Mouse (Mus musculus) urinary bladder, postnatal 4 days (tissue): ENCODE measurements around the gene Bcor.

ENCODE experiments used
- DNase-seq, 2 experiments: peaks; one replicate each; pipeline ENCODE4 v3.0.0; 2021 to 2022; ENCODE audit warnings: low spot score in 2 of 2

Gene Bcor

DNA sequence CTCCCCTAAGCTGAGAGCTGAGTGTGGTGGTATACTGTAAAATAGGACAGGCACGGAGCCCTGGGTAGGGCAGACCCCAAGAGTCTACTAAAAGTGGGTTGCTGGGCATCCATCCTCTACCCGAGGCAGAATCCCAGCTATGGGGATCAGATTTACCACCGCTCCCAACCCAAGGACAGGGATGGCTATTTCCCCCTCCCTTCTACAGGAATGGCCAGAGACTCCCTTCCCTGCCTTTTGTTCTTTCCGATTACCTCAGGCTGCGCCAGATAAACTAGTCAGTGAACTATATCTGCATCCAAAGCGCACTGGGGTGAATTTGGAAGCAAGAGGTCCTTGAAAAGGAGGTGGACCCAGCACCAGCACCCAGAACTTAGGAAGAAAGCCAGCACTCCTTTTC is 93.1 kb downstream of the Bcor start:
- DNase-seq = no peak

GRCm38 (mm10) chrX:12065782-12066181 is 94.4 kb downstream of the Bcor start:
- DNase-seq = no peak

GRCm38 (mm10) chrX:12062932-12063260 is 97.3 kb downstream of the Bcor start:
- DNase-seq = no peak

DNA sequence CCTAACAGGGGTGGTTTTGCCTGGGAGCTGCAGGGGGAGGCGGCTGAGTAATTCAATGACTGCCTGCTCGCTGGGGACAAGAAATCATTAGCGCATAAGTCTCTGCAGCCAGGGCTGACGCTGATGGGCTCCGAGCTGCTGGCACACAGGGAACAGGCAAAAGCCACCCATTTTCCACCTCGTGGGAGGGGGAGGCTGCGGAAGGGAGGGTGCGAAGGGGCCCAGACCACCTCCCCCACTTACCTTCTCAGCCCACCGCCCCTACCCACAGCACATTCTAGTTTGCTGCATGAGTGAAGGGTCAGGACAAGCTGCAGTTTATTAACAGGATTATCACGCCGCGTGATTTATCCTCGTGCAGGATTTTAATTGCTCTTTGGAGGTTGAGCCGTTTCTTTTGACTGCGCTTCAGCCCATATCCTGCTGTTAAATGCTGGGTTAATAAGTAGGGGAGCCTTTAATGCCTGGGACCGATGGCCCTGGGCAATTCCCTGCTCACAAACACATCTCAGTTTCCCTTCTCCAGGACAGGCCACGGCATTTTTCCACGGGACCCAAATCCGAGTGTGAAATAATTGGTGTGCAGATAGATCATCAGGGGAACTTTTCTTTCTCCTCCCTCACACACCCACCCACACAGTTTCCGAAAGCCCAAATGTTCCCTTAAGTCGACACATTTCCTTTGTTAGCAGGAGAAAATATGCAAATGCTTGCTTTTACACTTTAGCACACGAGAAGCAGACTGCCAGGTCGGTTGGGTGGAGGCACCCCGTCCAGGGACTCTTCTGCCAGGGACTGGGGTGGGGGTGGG is 97.8 kb downstream of the Bcor start:
- DNase-seq = no peak

DNA sequence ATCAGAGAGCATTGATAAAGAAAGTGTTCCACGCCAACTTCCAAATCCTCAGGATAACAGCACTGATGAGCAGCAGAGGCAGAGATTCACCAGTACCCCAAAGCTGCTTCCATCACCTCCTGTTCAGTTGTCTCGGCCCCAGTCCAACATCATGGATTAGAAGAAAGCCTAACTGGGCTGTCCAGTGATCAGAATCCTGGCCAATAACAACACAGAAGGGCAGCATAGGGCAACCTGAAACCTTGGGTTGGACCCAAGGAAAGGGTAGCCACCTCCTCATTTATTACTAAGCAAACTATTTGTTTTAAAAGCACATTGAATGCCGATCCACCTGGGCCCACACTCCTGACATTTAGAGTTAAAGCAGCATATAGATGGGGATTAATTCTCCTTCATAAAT is 99.3 kb downstream of the Bcor start:
- no peak for DNase-seq

DNA sequence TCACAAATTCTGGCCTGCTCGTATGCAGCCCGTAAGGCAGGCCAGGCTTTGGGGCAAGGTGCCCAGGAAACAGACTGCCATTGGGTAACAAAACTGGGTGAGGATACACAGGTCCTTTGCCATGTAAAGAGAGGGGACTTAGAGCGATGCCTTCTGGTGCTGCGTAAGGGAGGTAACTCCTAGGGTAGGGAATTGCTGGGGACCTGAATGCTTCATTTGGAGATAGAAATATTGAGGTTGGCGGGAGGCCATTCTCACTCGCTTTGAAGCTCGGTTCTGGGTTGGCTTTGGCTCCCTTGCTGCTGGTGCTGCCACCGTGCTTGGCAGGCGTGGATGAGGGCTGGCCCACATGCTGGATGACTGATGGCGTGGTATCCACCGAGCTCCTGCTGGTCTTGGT is 102.9 kb downstream of the Bcor start:
- no peak for DNase-seq

GRCm38 (mm10) chrX:12053315-12053914 is 106.7 kb downstream of the Bcor start:
- DNase-seq = no peak

- no peak for DNase-seq
Observed at GRCm38 (mm10) chrX:12052651-12053050, 107.5 kb downstream of the Bcor start.

- DNase-seq = no peak
Observed at GRCm38 (mm10) chrX:12048721-12049120, 111.4 kb downstream of the Bcor start.

DNA sequence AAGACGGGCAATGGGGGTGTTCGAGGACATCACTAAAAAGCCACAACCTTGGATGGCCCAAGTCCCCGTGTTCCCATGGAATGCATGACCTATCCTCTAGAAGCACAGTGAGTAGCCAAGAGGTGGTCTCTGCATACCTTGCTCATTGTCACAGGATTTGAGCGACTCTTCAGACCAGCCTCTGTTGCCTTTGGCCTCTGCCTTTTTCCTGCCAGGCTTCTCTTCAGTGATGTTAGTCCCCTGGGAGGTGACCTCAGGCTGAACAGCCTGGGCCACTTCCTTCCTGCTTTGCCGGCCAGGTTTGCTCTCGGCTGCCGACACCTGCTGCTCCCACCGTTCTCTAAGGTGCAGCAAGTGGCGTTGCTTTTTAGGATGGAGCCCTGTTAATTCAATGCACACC is 112.0 kb downstream of the Bcor start:
- no peak for DNase-seq

GRCm38 (mm10) chrX:12047223-12047911 is 112.8 kb downstream of the Bcor start:
- DNase-seq = no peak

DNA sequence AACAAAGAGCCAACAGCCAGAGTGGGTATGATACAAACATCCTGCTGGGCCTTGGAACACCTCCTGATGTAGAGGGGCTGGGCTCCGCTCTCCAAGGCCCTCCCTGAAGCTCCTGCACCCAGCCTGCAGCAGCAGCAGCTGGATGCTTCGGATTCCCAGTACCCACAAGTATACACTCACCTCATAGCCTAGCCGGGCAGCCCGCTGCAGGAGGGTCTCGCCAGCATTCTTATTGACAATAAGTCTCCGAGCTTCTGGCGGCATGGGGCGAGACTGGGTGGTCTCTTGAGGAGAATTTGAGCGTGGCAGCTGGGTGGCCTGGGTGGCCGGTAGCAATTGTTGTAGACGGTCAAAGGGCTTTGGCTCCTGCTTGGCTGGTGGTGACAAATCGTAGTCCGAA is 113.5 kb downstream of the Bcor start:
- DNase-seq = no peak

- no peak for DNase-seq
Observed at GRCm38 (mm10) chrX:12043352-12043751, 116.8 kb downstream of the Bcor start.

GRCm38 (mm10) chrX:12041453-12041852 is 118.7 kb downstream of the Bcor start:
- DNase-seq = no peak

- no peak for DNase-seq
Observed at GRCm38 (mm10) chrX:12014726-12015464, 145.3 kb downstream of the Bcor start.

GRCm38 (mm10) chrX:12010660-12011059 is 149.5 kb downstream of the Bcor start:
- no peak for DNase-seq

DNA sequence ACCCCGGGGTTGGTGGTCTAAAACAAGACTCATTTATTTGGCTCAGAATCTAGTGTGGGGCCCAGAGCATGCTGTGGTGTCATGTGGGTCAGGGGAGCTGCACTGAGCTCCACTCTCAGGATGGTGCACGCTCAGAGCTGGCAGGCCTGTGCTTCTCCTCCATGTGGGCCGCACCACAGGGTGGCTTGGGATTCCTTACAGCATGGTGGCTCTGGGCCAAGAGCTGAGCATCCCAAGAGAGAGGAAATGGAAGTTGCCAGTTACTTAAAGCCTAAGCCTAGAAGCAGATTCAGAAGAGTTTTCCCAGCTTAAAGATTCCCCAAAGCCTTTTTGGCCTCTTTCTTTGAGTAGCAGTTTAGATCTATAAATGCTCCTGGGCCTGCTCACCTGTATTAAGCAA is 151.1 kb downstream of the Bcor start:
- no peak for DNase-seq

DNA sequence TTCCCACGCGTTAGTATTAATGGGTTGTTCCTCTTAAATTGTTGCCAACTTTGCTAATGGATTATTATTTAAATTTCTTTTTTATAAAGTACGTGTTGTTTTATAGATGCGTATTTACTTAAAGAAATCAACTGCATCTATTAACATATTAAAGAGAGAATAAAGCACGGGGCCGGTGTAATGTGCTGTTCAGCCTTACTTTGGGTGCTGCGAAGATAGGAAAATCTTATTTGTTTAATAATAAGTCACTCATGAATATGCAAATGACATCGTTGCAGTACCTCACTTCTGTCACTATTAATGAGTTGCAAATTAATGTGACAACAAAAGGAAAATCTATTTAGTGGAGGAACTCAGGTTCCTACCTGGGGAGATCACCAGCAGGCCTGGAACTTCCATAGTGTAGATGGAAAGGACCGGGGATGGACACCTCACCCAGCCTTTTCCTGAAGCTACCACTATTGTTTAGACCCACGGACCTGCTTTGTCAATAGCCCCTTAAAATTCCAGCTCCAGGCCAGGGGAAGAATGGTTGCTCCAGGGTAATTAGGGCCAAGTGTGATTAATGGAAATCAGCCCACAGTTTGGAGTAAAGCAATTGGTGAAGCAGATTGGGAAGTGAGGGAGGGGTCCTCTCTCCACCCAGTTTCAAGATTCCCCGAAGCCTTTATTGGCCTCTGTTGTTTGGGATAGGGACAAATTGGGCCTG is 152.2 kb downstream of the Bcor start:
- no peak for DNase-seq

DNA sequence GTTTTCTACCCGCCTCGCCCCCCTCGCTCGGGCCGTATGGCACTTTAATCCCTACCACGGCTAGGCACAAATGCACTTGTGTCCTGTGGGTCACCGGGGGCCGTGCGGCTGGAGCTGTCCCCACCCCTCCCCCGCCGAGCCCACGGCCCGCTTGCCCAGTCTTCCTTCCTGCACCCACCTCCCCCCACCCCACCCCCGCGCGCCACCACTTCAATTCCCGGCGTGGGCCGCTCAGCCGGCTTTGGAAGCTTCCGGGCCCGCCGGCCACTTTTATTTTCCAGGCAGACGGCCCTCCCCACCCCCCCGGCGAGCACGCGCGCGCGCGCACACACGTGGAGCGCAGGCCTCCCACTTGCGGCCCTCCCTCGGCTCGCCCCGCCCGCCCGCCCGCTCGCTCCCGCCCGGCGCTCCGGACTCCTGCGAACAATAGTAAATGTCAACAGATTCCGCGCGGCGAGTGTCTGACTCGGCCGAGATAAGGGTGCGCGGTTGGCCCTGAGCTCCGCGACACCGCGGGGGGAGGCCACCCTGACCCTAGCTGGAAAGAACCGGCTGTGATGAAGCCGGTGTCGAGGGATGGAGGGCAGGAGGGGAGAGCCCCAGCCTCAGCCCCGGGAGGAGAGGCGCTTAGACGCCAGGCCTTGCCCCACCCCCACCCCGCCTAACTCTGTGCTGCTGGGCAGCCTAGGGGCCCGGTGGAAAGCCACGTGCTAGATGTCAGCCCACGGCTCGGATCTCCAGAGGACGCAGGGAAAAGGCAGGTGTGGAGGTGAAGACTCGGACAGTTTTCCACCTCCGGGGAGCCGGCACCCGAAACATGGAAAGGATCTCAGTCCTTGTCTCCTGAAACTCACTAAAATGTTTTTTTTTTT is 153.0 kb downstream of the Bcor start:
- DNase-seq = peak in 1 of 2 experiments; percentile 52

- peak in 1 of 2 experiments; percentile 68 for DNase-seq
Observed at GRCm38 (mm10) chrX:12006031-12006881, 153.9 kb downstream of the Bcor start.
